Comparison of ENCODE assay signal across 29 mouse cellular contexts in the genomic region with DNA sequence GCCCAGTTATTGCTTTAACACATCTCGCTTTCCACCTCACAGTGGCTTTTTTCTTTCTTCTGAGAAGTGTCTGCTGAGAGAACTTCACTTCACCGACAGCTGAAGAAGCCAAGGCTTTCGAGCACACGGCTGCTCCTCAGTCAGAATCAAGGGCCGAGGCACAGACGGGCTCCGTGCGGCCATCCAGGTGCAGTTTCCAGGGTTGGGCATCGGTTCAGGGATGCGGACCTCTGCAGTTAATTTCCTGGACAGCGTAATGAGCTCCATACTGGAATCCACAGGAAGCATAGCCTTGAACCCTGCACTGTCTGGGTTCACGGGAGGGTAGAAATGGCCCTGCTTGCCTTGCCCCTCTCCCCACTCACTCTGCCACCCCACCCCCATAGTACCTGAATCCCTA. TPM values are rescaled to one million over a fixed set of nuclear protein-coding genes. Genes with fewer than 3 reads are reported as not detected.
DNase-seq lines count a peak whose midpoint lies in the region; ATAC-seq and TF ChIP-seq lines count a peak whose summit lies in the region.
"Had no signal": no experiment of that assay in that cellular context is flagged by ENCODE, and none has a peak within 500 bp of the region (broad histone marks: within the 10 kb centered on the region; RNA-seq: fewer than 3 reads in every experiment).

No protein-coding gene starts in this region.

- TF ChIP-seq CTCF in forebrain, postnatal 0 days (IDR thresholded peaks at IDR 0.05; ENCODE audit: low read depth), result no peak
- no peak for TF ChIP-seq CTCF in lung, embryonic 14.5 days (IDR thresholded peaks at IDR 0.05; ENCODE audit: low read depth)
- no peak for TF ChIP-seq CTCF in lung, adult 2 months (IDR thresholded peaks at IDR 0.05; ENCODE audit: insufficient read depth, low read length)

- ATAC-seq in forebrain, postnatal 0 days, result no peak
- ATAC-seq in forebrain, embryonic 14.5 days, result no peak
- ATAC-seq in lung, embryonic 14.5 days (ENCODE audit: insufficient read depth), result no peak
- ATAC-seq: intestine, postnatal 0 days had no signal

- peak overlapping the region; percentile 4; the same call in 1 of the 2 replicates for H3K4me2 ChIP-seq in forebrain, postnatal 0 days (ENCODE audit: low read depth)
- no peak overlapping the region for H3K4me2 ChIP-seq in forebrain, embryonic 14.5 days (ENCODE audit: low read length)
- H3K4me2 ChIP-seq in lung, embryonic 14.5 days, result no peak overlapping the region
- H3K4me2 ChIP-seq: heart, embryonic 15.5 days; hindbrain, embryonic 12.5 days; lung, embryonic 15.5 days; midbrain, embryonic 12.5 days; neural tube, embryonic 12.5 days had no signal

- H3K27ac ChIP-seq in forebrain, postnatal 0 days (ENCODE audit: low read depth, low read length), result no peak overlapping the region
- H3K27ac ChIP-seq in forebrain, embryonic 14.5 days (ENCODE audit: low read depth, low read length), result no peak overlapping the region
- H3K27ac ChIP-seq in lung, embryonic 14.5 days (ENCODE audit: low read depth), result 0 out of 2 replicates have a peak overlapping the region, but pooled peaks have one; percentile 11
- H3K27ac ChIP-seq: heart, embryonic 10.5 days; heart, embryonic 15.5 days; hindbrain, embryonic 12.5 days; liver, embryonic 14.5 days; lung, embryonic 15.5 days; neural tube, embryonic 12.5 days had no signal

- no peaks in the 10 kb centered on the region for H3K27me3 ChIP-seq in forebrain, postnatal 0 days (ENCODE audit: insufficient read depth, low read length)
- H3K27me3 ChIP-seq in forebrain, embryonic 14.5 days (replicated peaks; ENCODE audit: control insufficient read depth, insufficient read depth, low read length), result no peaks in the 10 kb centered on the region
- H3K27me3 ChIP-seq in lung, embryonic 14.5 days (ENCODE audit: insufficient read depth, low read length), result no peaks in the 10 kb centered on the region
- H3K27me3 ChIP-seq: heart, embryonic 15.5 days; hindbrain, embryonic 12.5 days; lung, embryonic 15.5 days; midbrain, embryonic 12.5 days; neural tube, embryonic 12.5 days had no signal

- H3K36me3 ChIP-seq in forebrain, postnatal 0 days (ENCODE audit: insufficient read depth), result no peaks in the 10 kb centered on the region
- 0 out of 2 replicates have a peak, but pooled peaks cover 6% of the 10 kb centered on the region for H3K36me3 ChIP-seq in forebrain, embryonic 14.5 days (ENCODE audit: control insufficient read depth, insufficient read depth, low read length)
- H3K36me3 ChIP-seq in lung, embryonic 14.5 days (ENCODE audit: insufficient read depth), result 0 out of 2 replicates have a peak, but pooled peaks cover 4% of the 10 kb centered on the region
- H3K36me3 ChIP-seq: hindbrain, embryonic 12.5 days; lung, embryonic 15.5 days; neural tube, embryonic 12.5 days had no signal

- peaks cover 10% of the 10 kb centered on the region; the same call in 1 of the 2 replicates for H3K4me1 ChIP-seq in forebrain, postnatal 0 days (ENCODE audit: insufficient read depth)
- H3K4me1 ChIP-seq in forebrain, embryonic 14.5 days (ENCODE audit: control insufficient read depth, insufficient read depth, low read length), result peaks cover 8% of the 10 kb centered on the region; the same call in 1 of the 2 replicates
- H3K4me1 ChIP-seq in lung, embryonic 14.5 days (ENCODE audit: insufficient read depth), result no peaks in the 10 kb centered on the region
- H3K4me1 ChIP-seq in lung, adult 2 months (ENCODE audit: control insufficient read depth, insufficient read depth, low read length), result no peaks in the 10 kb centered on the region
- H3K4me1 ChIP-seq: lung, embryonic 15.5 days had no signal

- H3K4me3 ChIP-seq in forebrain, postnatal 0 days (ENCODE audit: low read depth, low read length), result no peak overlapping the region
- H3K4me3 ChIP-seq in forebrain, embryonic 14.5 days (ENCODE audit: low read depth, low read length), result no peak overlapping the region
- H3K4me3 ChIP-seq in lung, embryonic 14.5 days (ENCODE audit: low read depth, low read length), result no peak overlapping the region
- H3K4me3 ChIP-seq in lung, adult 2 months (replicated peaks; ENCODE audit: extremely low read depth, low read depth, low read length), result no peak overlapping the region
- H3K4me3 ChIP-seq: heart, embryonic 10.5 days; heart, embryonic 15.5 days; hindbrain, embryonic 12.5 days; lung, embryonic 15.5 days; midbrain, embryonic 12.5 days; myocyte; neural tube, embryonic 12.5 days had no signal

- no peak for TF ChIP-seq POLR2A in lung, adult 2 months (IDR thresholded peaks at IDR 0.05; ENCODE audit: borderline replicate concordance, extremely low read depth, low read depth, low read length)

- peak; percentile 53 to 58 for DNase-seq in cerebellum, postnatal 10 days
- DNase-seq in cerebellum, adult 9-10 months, result no peak
- no peak for DNase-seq in forebrain, postnatal 0 days
- DNase-seq in forebrain, embryonic 14.5 days (ENCODE audit: low spot score), result no peak
- DNase-seq in lung, embryonic 14.5 days, result no peak
- DNase-seq in lung, adult 2 months, result no peak
- DNase-seq in B cell, adult 2 months, result no peak
- DNase-seq in layer of hippocampus, postnatal 10 days (ENCODE audit: low spot score in 2 of 2), result no peak
- DNase-seq: adrenal gland, adult 8-10 months; cerebellum, adult 2 months; cerebellum, postnatal 36 days; gastrocnemius, postnatal 25 days; heart, adult 11 months; kidney, adult 9 months; kidney, postnatal 10 days; liver; right cerebral cortex, adult 18-20 months; spleen, adult 18-20 months; thymus, postnatal 14 days had no signal

- H3K9me3 ChIP-seq in forebrain, postnatal 0 days (ENCODE audit: low read length), result no peaks in the 10 kb centered on the region
- H3K9me3 ChIP-seq in forebrain, embryonic 14.5 days (replicated peaks; ENCODE audit: control insufficient read depth, low read length), result no peaks in the 10 kb centered on the region
- no peaks in the 10 kb centered on the region for H3K9me3 ChIP-seq in lung, embryonic 14.5 days (ENCODE audit: low read depth, low read length)
- H3K9me3 ChIP-seq: G1E; heart, embryonic 10.5 days; heart, embryonic 15.5 days; lung, embryonic 15.5 days; midbrain, embryonic 12.5 days; neural tube, embryonic 12.5 days had no signal

- 79% methylated on average over 12 of the region's 12 CpGs for WGBS in forebrain, postnatal 0 days
- WGBS in forebrain, embryonic 14.5 days, result 91% methylated on average over 12 of the region's 12 CpGs
- WGBS in lung, embryonic 14.5 days, result 80% methylated on average over 12 of the region's 12 CpGs
- 86% methylated on average over 12 of the region's 12 CpGs for WGBS in lung, adult 2 months

- no peak overlapping the region for H3K9ac ChIP-seq in forebrain, postnatal 0 days
- no peak overlapping the region for H3K9ac ChIP-seq in forebrain, embryonic 14.5 days (ENCODE audit: low read length)
- H3K9ac ChIP-seq in lung, embryonic 14.5 days, result no peak overlapping the region
- H3K9ac ChIP-seq: heart, embryonic 15.5 days; hindbrain, embryonic 12.5 days; liver, embryonic 14.5 days; lung, embryonic 15.5 days; midbrain, embryonic 12.5 days; neural tube, embryonic 12.5 days had no signal

RNA-seq across cellular contexts. Expression of a gene that starts 39.6 kb away (rescaled TPM):
- 0.76 and 0.92 TPM in 2 replicates for total RNA-seq in forebrain, postnatal 0 days (2014; rRNA removed)
- 0.31 and 0.53 TPM in 2 replicates for polyA plus RNA-seq in forebrain, postnatal 0 days (2015; fragmentation: Nextera tagmentation; extraction: Ambion mirVana)
- polyA plus RNA-seq in forebrain, embryonic 14.5 days (2014; fragmentation: Nextera tagmentation; extraction: Ambion mirVana), result 0.96 and 1.4 TPM in 2 replicates
- polyA plus RNA-seq in lung, embryonic 14.5 days (2014; fragmentation: Nextera tagmentation; extraction: Ambion mirVana), result 1.1 and 1.5 TPM in 2 replicates
- polyA plus RNA-seq in lung, adult 2 months (2012; rRNA removed), result 0.16 and 0.33 TPM in 2 replicates
- 1 to 10 TPM; 3.7 to 4.7 TPM for total RNA-seq in layer of hippocampus, postnatal 10 days (2021)
- polyA plus RNA-seq: G1E had no signal

Comparison
In these comparisons a context has a peak if more than half of its experiments do, and no peak if none do; other contexts are left out.
1. DNase-seq: peak in cerebellum, postnatal 10 days (2 of 2); none in cerebellum, adult 9-10 months (single experiment), forebrain, postnatal 0 days (single experiment), forebrain, embryonic 14.5 days (single experiment), lung, embryonic 14.5 days (single experiment), lung, adult 2 months (single experiment), B cell, adult 2 months (0 of 2) and layer of hippocampus, postnatal 10 days (0 of 2).